In genomic region chr9:53598631-53599030, GRCm38 (mm10) we compare ENCODE assay signal across 29 mouse cellular contexts. TPM values are rescaled to one million over a fixed set of nuclear protein-coding genes. Genes with fewer than 3 reads are reported as not detected.
A peak's percentile ranks its signal among the peaks of the same experiment; 100 is the strongest.
DNase-seq lines count a peak whose midpoint lies in the region; ATAC-seq and TF ChIP-seq lines count a peak whose summit lies in the region.
"Had no signal": no experiment of that assay in that cellular context is flagged by ENCODE, and none has a peak within 500 bp of the region (broad histone marks: within the 10 kb centered on the region; RNA-seq: fewer than 3 reads in every experiment).

No protein-coding gene starts in this region.

- no peak for TF ChIP-seq CTCF in kidney, adult 2 months (conservative IDR thresholded peaks at IDR 0.05; ENCODE audit: insufficient read depth, insufficient read length, low read depth, low read length)

- peaks cover 12% of the 10 kb centered on the region; the same call in 1 of the 2 replicates for H3K4me1 ChIP-seq in kidney, adult 2 months (ENCODE audit: control insufficient read depth, insufficient read depth, low read length)
- H3K4me1 ChIP-seq in kidney, embryonic 15.5 days = peaks cover 6% of the 10 kb centered on the region; the same call in 1 of the 2 replicates
- H3K4me1 ChIP-seq in forebrain, embryonic 16.5 days (replicated peaks; ENCODE audit: control insufficient read depth, insufficient read depth, low read length) = no peaks in the 10 kb centered on the region
- H3K4me1 ChIP-seq: limb, embryonic 13.5 days; midbrain, embryonic 12.5 days; neural tube, embryonic 12.5 days had no signal

- no peak overlapping the region for H3K27ac ChIP-seq in kidney, adult 2 months (ENCODE audit: insufficient read depth, low read depth, low read length)
- H3K27ac ChIP-seq in kidney, embryonic 15.5 days = peak overlapping the region; percentile 27; the same call in 1 of the 2 replicates
- H3K27ac ChIP-seq in forebrain, embryonic 16.5 days (ENCODE audit: low read length) = no peak overlapping the region
- H3K27ac ChIP-seq: gastrocnemius, adult 2 months; heart, adult 2 months; heart, embryonic 15.5 days; hindbrain, postnatal 0 days; intestine, embryonic 15.5 days; layer of hippocampus, adult 2 months; left cerebral cortex, adult 2 months; limb, embryonic 13.5 days; liver, embryonic 14.5 days; midbrain, embryonic 12.5 days; neural tube, embryonic 12.5 days had no signal

- peak; percentile 67 for DNase-seq in kidney, adult 11 months
- DNase-seq in kidney, adult 18-20 months = no peak
- peak; percentile 82 for DNase-seq in kidney, adult 2 months
- DNase-seq in kidney, postnatal 25 days = peak; percentile 23 to 79
- no peak for DNase-seq in cerebellum, adult 11-12 months
- DNase-seq in right cerebral cortex, postnatal 36 days (ENCODE audit: low spot score in 2 of 2) = no peak
- DNase-seq: adrenal gland, postnatal 14 days; cerebellum, adult 11 months; cerebellum, adult 9-11 months; gastrocnemius, adult 2 months; gastrocnemius, postnatal 36 days; heart, adult 2 months; lung, embryonic 14.5 days; right cerebral cortex, adult 18-20 months; right cerebral cortex, postnatal 4 days had no signal

- no peak for TF ChIP-seq POLR2A in kidney, adult 2 months (IDR thresholded peaks at IDR 0.05; ENCODE audit: low read depth, low read length)

- H3K4me2 ChIP-seq in kidney, embryonic 15.5 days = no peak overlapping the region
- H3K4me2 ChIP-seq in forebrain, embryonic 16.5 days (ENCODE audit: low read length) = no peak overlapping the region
- H3K4me2 ChIP-seq: heart, embryonic 15.5 days; intestine, embryonic 15.5 days; limb, embryonic 13.5 days; lung, embryonic 14.5 days; midbrain, embryonic 12.5 days; neural tube, embryonic 12.5 days had no signal

- no peak overlapping the region for H3K9ac ChIP-seq in kidney, embryonic 15.5 days
- no peak overlapping the region for H3K9ac ChIP-seq in forebrain, embryonic 16.5 days (replicated peaks; ENCODE audit: low read depth, low read length)
- H3K9ac ChIP-seq: heart, embryonic 15.5 days; intestine, embryonic 15.5 days; limb, embryonic 13.5 days; liver, embryonic 14.5 days; lung, embryonic 14.5 days; midbrain, embryonic 12.5 days; neural tube, embryonic 12.5 days had no signal

- no peaks in the 10 kb centered on the region for H3K27me3 ChIP-seq in kidney, adult 2 months (replicated peaks; ENCODE audit: control insufficient read depth, insufficient read depth, low read length)
- H3K27me3 ChIP-seq in kidney, embryonic 15.5 days = no peaks in the 10 kb centered on the region
- H3K27me3 ChIP-seq in forebrain, embryonic 16.5 days (replicated peaks; ENCODE audit: control insufficient read depth, insufficient read depth, low read length) = no peaks in the 10 kb centered on the region
- H3K27me3 ChIP-seq: heart, embryonic 15.5 days; intestine, embryonic 15.5 days; limb, embryonic 13.5 days; midbrain, embryonic 12.5 days; neural tube, embryonic 12.5 days had no signal

- peak; percentile 70 for ATAC-seq in kidney, embryonic 15.5 days (replicated peaks; ENCODE audit: low FRiP score)
- ATAC-seq in forebrain, embryonic 16.5 days = no peak
- ATAC-seq: CD4-positive, CD25-positive, alpha-beta regulatory T cell, adult 4 months; forebrain, embryonic 14.5 days; hindbrain, postnatal 0 days; intestine, embryonic 15.5 days had no signal

- H3K4me3 ChIP-seq in kidney, adult 2 months (ENCODE audit: insufficient read depth, low read depth, low read length) = no peak overlapping the region
- no peak overlapping the region for H3K4me3 ChIP-seq in kidney, embryonic 15.5 days (replicated peaks)
- H3K4me3 ChIP-seq in forebrain, embryonic 16.5 days (replicated peaks; ENCODE audit: low read length) = no peak overlapping the region
- H3K4me3 ChIP-seq: gastrocnemius, adult 2 months; heart, adult 2 months; heart, embryonic 15.5 days; intestine, embryonic 15.5 days; layer of hippocampus, adult 2 months; left cerebral cortex, adult 2 months; limb, embryonic 13.5 days; midbrain, embryonic 12.5 days; myocyte; neural tube, embryonic 12.5 days had no signal

- peaks cover 2% of the 10 kb centered on the region; the same call in 1 of the 2 replicates for H3K36me3 ChIP-seq in kidney, adult 2 months (ENCODE audit: control insufficient read depth, insufficient read depth, low read length)
- peaks cover 20% of the 10 kb centered on the region for H3K36me3 ChIP-seq in kidney, embryonic 15.5 days
- H3K36me3 ChIP-seq in forebrain, embryonic 16.5 days (ENCODE audit: control insufficient read depth, insufficient read depth) = peaks cover 14% of the 10 kb centered on the region

- H3K9me3 ChIP-seq in kidney, embryonic 15.5 days (replicated peaks) = no peaks in the 10 kb centered on the region
- H3K9me3 ChIP-seq in forebrain, embryonic 16.5 days (ENCODE audit: control insufficient read depth, low read length) = no peaks in the 10 kb centered on the region
- H3K9me3 ChIP-seq: heart, embryonic 15.5 days; intestine, embryonic 15.5 days; limb, embryonic 13.5 days; midbrain, embryonic 12.5 days; neural tube, embryonic 12.5 days had no signal

- WGBS in kidney, adult 2 months = 43% methylated on average over 6 of the region's 6 CpGs
- 66% methylated on average over 6 of the region's 6 CpGs for WGBS in kidney, embryonic 15.5 days
- 78% methylated on average over 6 of the region's 6 CpGs for WGBS in forebrain, embryonic 16.5 days

RNA-seq across cellular contexts. Expression of gene Acat1, which starts 11.6 kb away (rescaled TPM):
- 134 and 154 TPM in 2 replicates for polyA plus RNA-seq in kidney, adult 2 months (2012; rRNA removed)
- 115 and 118 TPM in 2 replicates for polyA plus RNA-seq in kidney, embryonic 15.5 days (2015; fragmentation: Nextera tagmentation; extraction: Ambion mirVana)
- 187 and 191 TPM in 2 replicates for polyA plus RNA-seq in forebrain, embryonic 16.5 days (2015; fragmentation: Nextera tagmentation; extraction: Ambion mirVana)

Comparison
In these comparisons a context has a peak if more than half of its experiments do, and no peak if none do; other contexts are left out.
1. DNase-seq: peak in kidney, adult 11 months (single experiment), kidney, adult 2 months (single experiment) and kidney, postnatal 25 days (2 of 2); none in kidney, adult 18-20 months (single experiment), cerebellum, adult 11-12 months (single experiment) and right cerebral cortex, postnatal 36 days (0 of 2).